Mouse (Mus musculus): Measurements from ENCODE around the gene Tmem231.
A peak's percentile ranks its signal among the peaks of the same experiment; 100 is the strongest.

The Tmem231 gene

DNA sequence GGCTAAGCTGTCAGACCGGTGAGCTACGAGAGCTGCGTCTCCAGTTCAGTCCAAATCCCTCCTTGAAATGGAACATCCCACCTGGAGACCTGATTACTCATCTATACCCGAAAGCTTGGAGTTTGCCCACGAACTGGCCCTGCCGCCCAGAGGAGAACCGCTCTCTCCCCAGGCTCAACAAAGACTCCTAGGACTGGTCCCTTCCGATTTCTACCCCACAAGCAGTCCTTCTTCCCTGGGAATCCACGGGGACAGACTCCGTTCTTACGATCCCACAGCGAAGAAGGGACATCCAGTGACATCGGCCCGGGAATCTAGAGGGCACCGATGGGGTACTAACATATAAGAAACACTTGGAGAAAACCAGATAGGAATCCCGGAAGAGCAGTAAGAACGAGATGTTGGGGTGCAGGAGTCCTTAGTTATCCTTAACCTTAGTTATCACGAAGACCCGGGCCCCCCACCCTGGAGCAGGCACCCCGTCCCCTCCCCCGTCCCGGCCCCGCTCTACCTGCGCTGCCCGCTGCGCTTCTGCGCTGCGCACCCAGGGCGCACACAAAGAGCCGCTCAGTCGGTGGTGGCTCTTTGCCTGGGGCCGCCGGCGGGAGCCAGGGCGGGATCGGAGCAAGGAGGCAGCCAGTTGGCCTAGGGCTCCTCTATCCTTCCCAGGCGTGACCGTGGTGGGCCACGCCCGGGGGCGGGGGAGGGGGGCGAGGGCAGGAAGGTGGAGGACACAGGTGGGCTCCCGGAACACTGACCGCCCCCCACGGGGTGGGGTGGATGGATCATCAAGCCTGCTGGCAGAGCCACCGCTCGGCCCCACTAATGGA, 23.8 kb downstream of the Tmem231 start, which contains the start of gene Chst5:
Gene Chst5 (minus strand): TSS at position 827 of the 830 bp plus-strand sequence.
- DNase-seq (ENCODE audit: low read depth, low spot score), result no peak

DNA sequence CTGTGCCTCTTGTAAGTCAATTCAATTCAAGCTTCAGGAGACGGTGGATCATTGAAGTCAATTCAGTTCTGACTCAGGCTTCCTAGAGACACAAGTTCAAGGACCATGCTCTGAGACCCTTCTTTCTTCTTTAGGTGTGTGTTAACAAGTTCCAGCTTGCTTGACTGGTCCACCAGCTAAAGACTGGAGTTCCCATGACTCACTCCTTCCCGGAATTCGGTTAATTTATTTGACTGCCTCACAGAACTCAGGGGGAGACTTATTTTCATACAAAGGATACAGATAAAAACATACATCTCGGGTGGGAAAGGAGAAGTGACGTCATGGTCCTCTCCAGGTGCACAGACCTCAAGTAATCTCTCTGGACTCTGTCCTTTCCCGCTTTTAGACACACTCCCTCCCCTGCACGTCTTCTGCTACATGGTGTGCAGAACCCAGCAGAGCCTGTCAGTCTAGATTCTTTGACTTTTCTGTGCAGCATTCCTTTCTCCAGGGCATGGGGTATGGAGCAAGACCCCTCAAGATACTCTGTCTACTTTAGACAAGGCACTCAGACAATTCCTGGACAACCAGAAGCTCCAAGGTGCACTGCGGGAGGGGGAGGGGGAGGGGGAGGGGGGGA, 28.1 kb downstream of the Tmem231 start:
- DNase-seq (ENCODE audit: low read depth, low spot score), result no peak

DNA sequence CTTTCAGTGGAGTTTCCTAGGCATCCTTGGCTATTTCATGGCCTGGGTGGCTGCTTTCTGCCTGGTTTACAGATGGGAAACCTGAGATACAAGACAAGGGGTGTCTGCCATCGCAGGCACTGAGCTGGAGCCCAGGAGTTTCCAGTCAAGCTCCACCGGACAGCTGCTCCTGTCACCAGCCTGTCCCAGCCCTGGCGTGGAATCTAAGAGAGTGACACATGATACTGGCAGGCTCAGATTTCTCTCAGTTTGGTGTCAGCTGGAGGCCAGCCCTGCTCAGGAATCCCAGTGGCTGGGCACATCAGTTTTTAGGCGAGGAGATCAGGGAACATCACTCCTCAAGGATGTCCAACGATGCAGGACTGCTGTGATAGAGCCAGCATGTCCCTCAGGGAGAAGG, 31.6 kb downstream of the Tmem231 start:
- no peak for DNase-seq (ENCODE audit: low read depth, low spot score)

DNA sequence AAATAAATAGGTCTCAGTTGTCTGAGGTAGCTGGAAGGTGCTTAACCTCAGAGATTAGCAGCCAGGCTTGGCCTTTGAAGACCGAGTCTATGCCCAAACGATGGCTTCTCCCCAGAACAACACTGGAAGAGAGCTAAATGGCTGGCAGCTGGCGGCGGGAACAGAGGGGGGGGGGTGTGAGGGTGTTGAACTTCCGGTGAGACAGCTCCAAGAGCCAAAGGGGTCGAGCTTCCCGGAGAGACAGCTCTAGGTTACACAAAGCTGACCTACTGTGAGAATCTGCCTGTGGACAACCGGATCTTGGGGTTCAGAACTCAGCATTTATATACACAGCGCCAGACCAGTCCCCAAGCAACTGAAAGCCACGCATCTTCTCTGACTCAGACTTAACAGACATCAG, 35.1 kb downstream of the Tmem231 start:
- no peak for DNase-seq (ENCODE audit: low read depth, low spot score)

DNA sequence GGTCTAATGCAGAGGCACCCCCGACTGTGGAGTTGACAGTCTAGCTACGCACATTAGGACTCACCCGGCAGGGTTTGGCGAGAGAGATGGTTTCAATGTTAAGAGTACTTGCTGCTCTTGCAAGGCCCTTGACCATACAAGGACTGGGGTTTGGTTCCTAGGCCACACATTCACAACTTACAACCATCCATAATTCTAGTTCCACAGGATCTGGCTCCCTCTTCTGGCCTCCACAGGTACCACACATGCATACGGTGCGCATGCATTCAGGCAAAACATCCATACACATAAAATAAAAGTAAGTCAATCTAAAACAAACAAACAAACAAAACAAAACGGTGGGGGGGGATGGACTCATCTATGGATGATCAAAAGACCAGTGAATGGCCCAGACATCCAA, 38.7 kb downstream of the Tmem231 start:
- DNase-seq (ENCODE audit: low read depth, low spot score), result no peak

DNA sequence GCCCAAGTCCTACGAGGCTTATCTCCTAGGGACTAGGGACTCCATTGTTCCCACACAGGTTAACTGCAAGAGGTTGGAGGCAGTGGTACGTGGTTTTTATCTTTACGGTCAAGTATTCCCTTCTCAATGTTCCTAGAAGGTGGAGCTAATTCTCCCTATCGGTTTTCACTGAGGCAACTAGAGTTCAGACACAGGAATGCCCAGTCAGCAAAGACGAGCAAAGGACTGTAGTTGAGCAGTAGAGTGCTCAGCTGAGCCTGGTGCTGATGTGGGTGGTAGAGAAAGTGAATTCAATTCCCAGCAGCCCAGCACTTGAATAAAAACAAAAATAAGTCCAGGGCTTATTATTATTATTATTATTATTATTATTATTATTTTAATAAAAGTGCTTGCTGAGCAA, 41.1 kb downstream of the Tmem231 start:
- DNase-seq (ENCODE audit: low read depth, low spot score), result no peak

DNA sequence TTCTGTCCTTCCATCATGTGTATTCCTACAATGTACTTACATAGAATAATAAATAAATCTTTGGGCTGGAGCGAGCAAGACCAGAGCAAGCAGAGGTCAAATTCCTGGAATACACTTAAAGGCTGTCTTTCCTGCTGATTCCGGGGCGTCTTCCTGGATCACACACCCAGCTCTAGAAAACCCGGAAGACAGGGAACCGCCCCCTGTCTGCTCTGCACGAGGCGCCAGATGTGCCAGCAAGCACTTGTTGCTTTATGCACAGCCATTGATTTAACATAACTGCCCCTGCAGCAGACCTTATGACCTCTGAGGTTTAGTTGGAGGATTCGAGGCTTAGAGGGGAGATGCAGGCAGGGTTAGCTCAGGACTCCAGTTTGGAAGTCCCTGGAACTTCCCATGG, 41.7 kb downstream of the Tmem231 start:
- no peak for DNase-seq (ENCODE audit: low read depth, low spot score)

DNA sequence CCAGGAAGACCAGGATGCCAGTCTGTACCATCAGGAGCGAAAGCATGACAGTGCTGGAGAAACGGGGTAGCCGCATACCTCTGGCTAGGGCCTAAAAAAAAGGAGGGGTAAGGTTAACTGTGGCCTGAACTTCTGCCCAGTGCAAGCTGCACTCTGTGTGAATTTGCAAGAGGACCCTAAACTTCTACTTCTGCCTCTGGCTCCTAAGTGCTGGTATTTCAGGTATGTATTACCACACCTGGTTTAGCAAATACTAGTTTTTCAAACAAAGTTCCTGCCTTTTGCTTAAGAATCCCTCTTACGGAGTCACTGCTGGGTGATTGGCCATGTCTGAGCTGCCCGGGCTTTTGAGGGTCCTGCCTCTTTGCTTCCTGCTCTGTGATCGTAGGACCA, 42.8 kb downstream of the Tmem231 start:
- no peak for DNase-seq (ENCODE audit: low read depth, low spot score)

DNA sequence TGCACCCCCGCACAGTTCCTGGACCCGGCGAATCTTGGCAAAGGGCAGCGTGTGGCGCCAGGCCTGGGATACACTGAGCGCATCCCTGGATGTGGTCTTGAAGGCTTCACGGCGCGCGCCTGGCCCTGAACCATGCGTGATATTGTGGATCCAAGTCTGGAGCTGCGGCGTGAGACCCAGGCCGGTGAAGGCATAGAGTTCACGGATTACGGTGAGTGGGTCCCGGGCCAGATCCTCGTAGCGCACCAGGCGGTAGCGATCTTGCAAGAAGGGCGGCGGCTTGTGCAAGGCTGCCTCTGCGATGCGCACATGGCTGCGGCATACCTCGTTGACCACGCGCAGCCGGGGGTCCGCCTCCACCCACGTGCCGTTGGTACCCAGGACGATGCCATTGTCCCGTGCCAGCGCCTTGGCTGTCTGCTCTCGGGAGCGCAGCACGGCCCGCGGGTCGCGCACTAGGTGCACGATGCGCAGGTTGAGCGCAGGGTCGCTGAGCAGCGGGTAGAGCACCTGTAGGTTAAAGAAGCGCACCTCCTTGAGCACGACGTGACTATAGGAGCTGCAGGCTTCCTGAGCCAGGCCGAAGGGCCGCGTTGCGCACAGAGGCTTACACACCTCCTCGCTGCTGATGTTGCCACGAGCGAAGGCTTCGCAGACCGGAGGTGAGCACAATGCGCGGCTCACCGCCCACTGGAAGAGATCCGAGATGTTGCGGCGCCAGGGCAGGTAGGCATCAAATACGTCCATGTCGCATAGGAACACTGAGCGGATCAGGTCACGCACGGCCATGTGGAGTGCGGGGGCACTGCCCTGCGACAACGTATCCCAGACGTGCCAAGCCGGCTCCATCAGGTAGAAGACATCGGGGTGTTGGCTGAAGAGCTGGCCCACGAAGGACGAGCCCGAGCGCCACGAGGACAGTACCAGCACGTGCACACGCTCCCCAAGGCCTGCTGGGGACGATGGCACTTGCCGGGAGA, 43.5 kb downstream of the Tmem231 start:
- DNase-seq (ENCODE audit: low read depth, low spot score), result no peak

DNA sequence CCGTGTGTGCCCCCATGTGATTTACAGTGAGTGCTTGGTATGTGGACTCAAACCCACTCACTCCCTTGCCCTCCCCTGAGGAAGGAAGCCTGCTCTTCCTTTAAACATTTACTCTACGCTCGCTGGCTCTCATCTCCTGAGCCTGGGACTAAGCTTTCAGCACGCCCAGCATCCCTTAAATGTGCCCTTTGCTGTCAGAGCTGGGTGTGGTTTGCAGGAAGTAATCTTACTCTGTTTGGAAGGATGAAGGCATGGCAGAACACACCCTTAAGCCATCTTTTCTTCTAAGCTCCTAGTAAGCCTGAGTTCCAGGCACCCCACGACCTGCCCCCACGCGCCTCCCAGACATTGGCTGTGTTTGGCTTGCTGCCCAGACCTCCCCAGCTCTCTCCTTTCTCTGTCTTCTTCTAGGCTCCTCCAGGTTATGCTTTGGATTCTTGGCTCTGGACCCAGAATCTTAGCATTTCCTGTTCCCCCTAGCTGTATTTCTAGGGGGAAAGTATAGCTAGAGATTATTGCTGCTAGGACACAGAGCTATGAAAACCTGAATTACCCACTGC, 45.5 kb downstream of the Tmem231 start:
- no peak for DNase-seq (ENCODE audit: low read depth, low spot score)

DNA sequence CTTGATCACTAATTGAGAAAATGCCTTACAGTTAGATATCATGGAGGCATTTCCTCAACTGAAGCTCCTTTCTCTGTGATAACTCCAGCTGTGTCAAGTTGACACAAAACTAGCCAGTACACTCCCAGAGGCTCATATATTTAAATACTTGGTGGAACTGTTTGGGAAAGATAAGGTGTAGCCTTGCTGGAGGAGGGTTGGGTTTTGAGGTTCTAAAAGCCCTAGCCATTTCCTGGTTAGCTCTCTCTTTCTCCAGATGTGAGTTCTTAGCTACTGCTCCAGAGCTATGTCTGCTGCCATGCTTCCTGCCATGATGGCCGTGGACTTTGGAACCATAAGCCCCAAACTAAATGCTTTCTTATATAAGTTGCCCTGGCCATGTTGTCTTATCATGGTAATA, 46.2 kb downstream of the Tmem231 start:
- no peak for DNase-seq (ENCODE audit: low read depth, low spot score)

DNA sequence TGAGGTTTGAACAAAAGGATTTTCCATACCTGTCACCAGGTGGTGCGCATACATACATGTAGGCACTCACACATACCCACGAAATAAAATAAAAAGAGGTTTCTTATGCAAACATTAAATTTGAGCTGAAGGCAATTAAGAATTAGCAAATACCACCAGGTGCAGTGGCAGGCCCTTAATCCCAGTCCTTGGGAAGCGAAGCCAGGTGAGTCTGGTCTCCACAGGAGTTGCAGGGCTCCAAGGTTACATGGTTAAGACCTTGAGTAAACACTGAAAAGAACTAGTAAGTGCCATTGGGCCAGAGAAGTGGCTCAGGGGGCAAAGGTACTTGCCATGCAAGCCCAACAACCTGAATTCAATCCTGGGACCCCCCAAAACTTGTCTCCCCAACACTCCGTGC, 50.1 kb downstream of the Tmem231 start:
- DNase-seq (ENCODE audit: low read depth, low spot score), result no peak

DNA sequence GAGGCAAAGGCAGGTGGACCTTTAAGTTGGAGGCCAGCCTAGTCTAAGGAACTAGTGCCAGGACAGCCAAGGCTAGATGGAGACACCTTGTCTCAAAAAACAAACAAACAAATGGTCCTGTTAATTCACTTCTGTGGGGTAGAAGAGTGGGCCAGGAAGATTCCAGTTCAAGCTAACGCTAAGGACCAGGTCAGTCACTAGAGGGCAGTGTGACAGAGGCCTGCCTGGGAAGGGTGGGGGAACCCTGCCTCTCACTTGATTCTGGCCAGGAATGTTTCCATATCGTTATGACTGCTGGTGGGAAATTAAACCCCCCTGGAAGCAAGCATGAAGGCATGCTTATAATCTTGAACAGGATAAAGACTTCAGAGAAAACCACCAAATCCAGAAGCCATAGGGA, 52.1 kb downstream of the Tmem231 start:
- DNase-seq (ENCODE audit: low read depth, low spot score), result no peak

DNA sequence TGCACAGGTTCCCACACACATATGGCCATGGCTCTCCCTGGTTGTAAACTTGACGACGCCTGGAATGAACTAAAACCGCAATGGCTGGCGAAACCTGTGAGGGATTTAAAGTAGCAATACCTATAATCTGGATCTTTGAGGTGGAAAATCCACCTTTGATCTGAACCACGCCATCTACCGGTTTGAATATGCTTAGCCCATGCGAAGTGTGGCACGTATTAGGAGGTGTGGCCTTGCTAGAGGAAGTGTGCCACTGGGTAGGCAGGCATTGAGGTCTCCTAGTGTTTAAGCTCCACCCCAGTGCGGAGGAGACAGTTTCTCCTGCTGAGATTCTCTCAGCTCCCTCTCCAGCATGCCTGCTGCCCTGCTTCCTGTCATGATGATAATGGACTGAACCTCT, 56.0 kb downstream of the Tmem231 start:
- no peak for DNase-seq (ENCODE audit: low read depth, low spot score)

DNA sequence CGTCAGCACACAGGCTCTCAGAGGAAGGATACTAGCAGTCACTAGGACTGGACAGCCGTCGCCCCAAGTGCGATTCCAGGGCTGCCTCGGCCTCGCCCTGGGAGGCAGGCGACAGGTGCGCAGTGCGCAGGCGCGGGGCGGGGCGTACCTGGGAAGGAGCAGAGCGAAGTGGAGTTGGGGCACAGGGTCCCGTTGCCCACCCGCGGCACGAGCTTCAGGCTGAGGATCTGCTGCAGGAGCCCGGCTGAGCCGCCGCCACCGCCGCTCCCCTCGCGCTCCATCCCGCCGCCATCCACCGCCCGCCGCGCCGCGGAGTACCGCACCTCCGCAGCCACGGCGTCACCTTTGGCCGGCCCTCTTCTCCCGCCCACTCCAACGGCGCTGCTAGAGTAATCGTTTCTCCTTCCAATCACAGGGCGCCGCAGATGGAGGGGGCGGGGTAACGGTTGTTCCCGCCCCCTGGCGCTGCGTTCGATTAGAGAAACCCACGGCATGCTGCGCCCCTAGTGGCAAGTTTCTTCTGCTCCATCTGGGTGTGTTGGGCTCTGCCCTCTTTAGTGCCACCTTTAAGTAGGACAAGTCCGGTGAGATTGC, 57.2 kb downstream of the Tmem231 start, which contains the start of gene Tmem170:
Gene Tmem170 (minus strand): TSS at position 396 of the 594 bp plus-strand sequence.
- DNase-seq (ENCODE audit: low read depth, low spot score), result peak; percentile 99

DNA sequence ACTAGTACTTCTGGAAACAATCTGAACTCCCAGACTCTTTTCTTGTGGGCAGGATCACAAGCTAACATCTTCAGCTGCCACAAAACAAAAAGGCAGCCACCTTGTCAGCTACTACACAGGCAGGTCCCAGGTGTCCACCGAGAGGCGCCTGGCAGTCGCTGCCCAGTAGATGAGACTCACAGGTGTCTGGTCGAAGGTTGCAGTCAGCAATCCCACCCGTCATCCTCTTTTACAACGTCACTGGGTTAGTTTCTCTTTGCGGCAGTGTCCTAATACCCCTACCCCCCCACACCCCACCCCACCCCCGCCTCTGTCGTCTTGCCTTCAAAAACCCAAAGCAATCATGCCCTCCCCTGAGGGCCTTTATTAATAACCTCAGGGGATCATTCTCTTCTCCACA, 57.9 kb downstream of the Tmem231 start:
- DNase-seq (ENCODE audit: low read depth, low spot score), result no peak

DNA sequence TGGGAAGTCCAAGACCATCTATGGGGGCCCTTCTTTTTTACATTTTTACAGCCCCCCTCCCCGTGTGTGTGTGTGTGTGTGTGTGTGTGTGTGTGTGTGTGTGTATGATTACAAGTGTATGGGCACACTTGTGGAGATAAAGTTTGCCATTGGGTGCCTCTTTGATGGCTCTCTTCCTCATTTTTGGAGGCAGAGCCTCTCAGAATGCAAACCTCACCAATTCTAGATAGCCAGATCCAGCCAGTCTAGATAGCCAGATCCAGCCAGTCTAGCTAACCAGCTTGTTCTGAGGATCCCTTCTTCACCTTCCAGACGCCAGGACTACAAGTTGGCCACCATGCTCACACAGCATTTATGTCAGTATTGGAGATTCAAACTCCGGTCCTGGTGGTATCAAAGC, 62.4 kb downstream of the Tmem231 start:
- DNase-seq (ENCODE audit: low read depth, low spot score), result no peak

DNA sequence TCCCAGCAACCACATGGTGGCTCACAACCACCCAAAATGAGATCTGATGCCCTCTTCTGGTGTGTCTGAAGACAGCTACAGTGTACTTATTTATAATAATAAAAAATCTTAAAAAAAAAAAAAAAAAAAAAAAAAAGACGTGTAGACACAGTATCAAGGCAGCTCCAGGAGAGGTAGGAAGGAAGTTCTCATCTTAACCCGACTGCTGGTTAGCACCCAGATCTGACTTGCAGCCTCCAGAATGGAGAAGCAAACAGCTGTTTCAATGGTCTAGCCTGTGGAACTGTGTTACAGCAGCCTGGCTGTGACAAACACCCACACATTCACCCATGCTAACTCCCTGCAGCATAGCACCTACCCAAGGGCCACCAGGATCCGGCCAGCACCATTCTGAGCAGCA, 63.3 kb downstream of the Tmem231 start:
- no peak for DNase-seq (ENCODE audit: low read depth, low spot score)

DNA sequence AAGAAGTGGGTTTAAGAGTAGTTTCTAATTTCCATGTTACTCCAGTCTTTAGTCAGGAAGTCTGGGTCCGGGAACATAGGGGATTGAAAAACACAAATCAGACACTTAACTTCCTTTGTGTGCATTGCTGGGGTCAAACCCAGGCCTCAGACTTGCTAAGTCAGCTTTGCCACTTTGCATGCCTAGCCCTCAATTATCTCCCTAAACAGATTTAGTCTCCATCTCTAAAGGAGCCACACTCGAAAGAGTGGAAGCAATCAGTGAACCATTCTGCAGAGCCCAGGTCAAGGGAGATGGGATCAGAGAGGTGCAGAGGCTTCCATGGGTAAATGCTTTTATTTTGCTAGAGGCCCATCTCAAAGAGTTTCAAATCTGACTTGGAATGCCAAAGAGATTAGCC, 65.0 kb downstream of the Tmem231 start:
- no peak for DNase-seq (ENCODE audit: low read depth, low spot score)

DNA sequence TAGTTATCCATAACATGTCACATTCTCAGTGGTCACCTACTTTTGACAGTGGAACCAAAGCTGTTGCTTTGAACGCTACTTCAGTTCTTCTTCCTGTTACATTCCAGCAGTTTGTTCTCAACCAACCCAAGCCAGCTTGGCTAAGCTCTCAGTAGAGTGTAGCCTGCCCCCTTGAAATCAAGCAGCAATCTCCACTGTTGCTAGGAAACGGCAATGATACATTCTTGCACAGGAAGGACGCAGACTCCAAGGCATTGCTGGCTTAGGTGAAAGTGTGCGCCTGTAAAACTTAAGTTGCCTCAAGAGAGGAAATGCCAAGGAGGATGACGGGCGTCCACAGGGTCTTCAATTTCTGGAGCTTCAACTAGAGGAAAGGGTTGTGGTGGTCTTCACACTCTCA, 67.8 kb downstream of the Tmem231 start:
- DNase-seq (ENCODE audit: low read depth, low spot score), result no peak

DNA sequence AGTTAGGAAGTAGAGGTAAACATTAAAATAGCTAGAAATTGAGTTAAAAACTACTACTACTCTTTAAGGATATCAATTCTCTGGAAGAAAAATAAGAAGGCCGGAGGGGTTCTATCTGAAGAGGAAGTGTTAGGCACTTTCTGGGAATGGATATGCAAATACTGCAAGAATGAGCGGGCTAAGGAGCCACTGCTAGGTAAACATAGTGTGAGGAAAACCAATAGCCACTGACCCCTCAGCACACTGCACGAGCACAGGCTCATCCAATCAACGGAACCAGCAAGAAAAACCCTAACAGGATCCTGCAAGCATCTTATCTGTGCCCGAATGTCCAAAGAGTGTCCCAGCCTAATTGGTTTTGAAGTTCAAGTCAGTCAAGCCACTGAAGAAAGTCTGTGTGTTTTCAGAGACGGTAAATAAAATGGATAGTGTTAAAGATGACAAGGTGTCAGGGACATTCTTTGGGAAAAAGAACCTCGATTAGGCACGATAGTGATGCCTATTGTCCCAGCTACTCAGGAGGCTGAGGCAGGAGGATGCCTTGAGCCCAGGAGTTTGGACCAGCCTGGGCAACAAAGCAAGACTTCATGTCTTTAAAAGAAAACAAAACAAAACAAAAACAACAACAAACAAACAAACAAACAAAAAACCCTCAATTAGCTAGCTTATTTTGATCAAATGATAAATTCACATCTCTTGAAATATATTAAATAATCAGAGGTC, 68.4 kb downstream of the Tmem231 start:
- DNase-seq (ENCODE audit: low read depth, low spot score), result no peak
